Mouse (Mus musculus) heart, embryonic 14.5 days (tissue): ENCODE measurements at regions not wholly inside any gene's neighbourhood (a gene's known extent, or its start where the extent isn't known, plus 50 kb on each side); places are given as distances from the start of the nearest gene placed in this dataset.
A peak's percentile ranks its signal among the peaks of the same experiment; 100 is the strongest.

Source experiments
- ATAC-seq: fragments of 200-750 bp; cut with Nextera tagmentation; 2 replicates; pipeline ENCODE4 v1.8.0; 2017; ENCODE audit warnings: low read depth, moderate TSS enrichment; ENCODE audit not compliant: insufficient number of reproducible peaks, insufficient read depth, low FRiP score
- H3K27ac ChIP-seq, 2 experiments: fragments of 200-500 bp in 1 of 2; fragments of 300-500 bp in 1 of 2; sonication (generic) in 1 of 2; replicated peaks in 1 of 2; 2 replicates each; pipeline ENCODE4 v1.5.1; 2012 to 2014; ENCODE audit warnings: low read depth in 2 of 2, low read length in 2 of 2, control low read depth in 1 of 2, mild to moderate bottlenecking in 1 of 2, mixed read lengths in 1 of 2; ENCODE audit not compliant: control insufficient read depth in 1 of 2, insufficient read depth in 1 of 2
- H3K27me3 ChIP-seq: fragments of 300-500 bp; sonication (generic); 2 replicates; pipeline ENCODE4 v1.6.1; 2014; ENCODE audit warnings: mild to moderate bottlenecking, low read length, control low read depth; ENCODE audit not compliant: control insufficient read depth, insufficient read depth
- H3K36me3 ChIP-seq: fragments of 300-500 bp; sonication (generic); 2 replicates; pipeline ENCODE4 v1.6.1; 2014; ENCODE audit warnings: mild to moderate bottlenecking, control low read depth, low read length, mixed read lengths; ENCODE audit not compliant: control insufficient read depth, insufficient read depth
- H3K4me1 ChIP-seq, 2 experiments: fragments of 200-500 bp in 1 of 2; fragments of 300-500 bp in 1 of 2; sonication (generic) in 1 of 2; 2 replicates each; pipeline ENCODE4 v1.6.1; 2012 to 2014; ENCODE audit warnings: low read length in 2 of 2, control low read depth in 1 of 2, mixed read lengths in 1 of 2; ENCODE audit not compliant: control insufficient read depth in 2 of 2, insufficient read depth in 2 of 2
- H3K4me2 ChIP-seq: fragments of 300-500 bp; sonication (generic); 2 replicates; pipeline ENCODE4 v1.6.1; 2014; ENCODE audit warnings: mild to moderate bottlenecking, low read length
- H3K4me3 ChIP-seq, 2 experiments: fragments of 200-500 bp in 1 of 2; fragments of 300-500 bp in 1 of 2; sonication (generic) in 1 of 2; 2 replicates each; pipeline ENCODE4 v1.5.1; 2012 to 2014; ENCODE audit warnings: low read length in 2 of 2, mild to moderate bottlenecking in 2 of 2, control low read depth in 1 of 2, low read depth in 1 of 2, moderate library complexity in 1 of 2; ENCODE audit not compliant: control insufficient read depth in 1 of 2, insufficient read depth in 1 of 2
- H3K9ac ChIP-seq: fragments of 300-500 bp; sonication (generic); 2 replicates; pipeline ENCODE4 v1.6.1; 2014; ENCODE audit warnings: mild to moderate bottlenecking, low read length
- H3K9me3 ChIP-seq: fragments of 300-500 bp; sonication (generic); 2 replicates; pipeline ENCODE4 v1.6.1; 2016; ENCODE audit warnings: low read length, control low read depth; ENCODE audit not compliant: control insufficient read depth
- WGBS: fragments of 180-500 bp; shearing (Covaris S2); extraction: QIAGEN DNeasy Blood & Tissue Kit; methylation state at CpG from one replicate; pipeline ENCODE4 v1.1.7; 2014; 5-methylcytosine and 5-hydroxymethylcytosine counted together

- Histone ChIP-seq H3K4me2 (no peak overlapping the region), H3K9me3 (no peaks in the 10 kb centered on the region), H3K4me1 (peaks cover 3 to 6% of the 10 kb centered on the region in 2 experiments; a peak in 2 of 4 replicates), H3K36me3 (no peaks in the 10 kb centered on the region), H3K27ac (no peak overlapping the region), H3K27me3 (no peaks in the 10 kb centered on the region), H3K4me3 (no peak overlapping the region), H3K9ac (no peak overlapping the region)
- 31% methylated on average over 3 of the region's 3 CpGs for WGBS
- ATAC-seq, result no peak
These were observed 201.5 kb upstream of the Afdn start for GRCm38 (mm10) chr17:13558863-13559262.

- no peaks in the 10 kb centered on the region for H3K9me3 ChIP-seq
- no peak overlapping the region for H3K4me2 ChIP-seq
- ATAC-seq, result no peak
- no peaks in the 10 kb centered on the region for H3K27me3 ChIP-seq
- H3K27ac ChIP-seq, result no peak overlapping the region
- H3K4me3 ChIP-seq, result no peak overlapping the region
- peaks cover 5 to 7% of the 10 kb centered on the region in 2 experiments; a peak in 2 of 4 replicates for H3K4me1 ChIP-seq
- H3K9ac ChIP-seq, result no peak overlapping the region
- no peaks in the 10 kb centered on the region for H3K36me3 ChIP-seq
- 64% methylated on average over 8 of the region's 8 CpGs for WGBS
These were observed 199.0 kb upstream of the Afdn start for GRCm38 (mm10) chr17:13561342-13561741.

DNA sequence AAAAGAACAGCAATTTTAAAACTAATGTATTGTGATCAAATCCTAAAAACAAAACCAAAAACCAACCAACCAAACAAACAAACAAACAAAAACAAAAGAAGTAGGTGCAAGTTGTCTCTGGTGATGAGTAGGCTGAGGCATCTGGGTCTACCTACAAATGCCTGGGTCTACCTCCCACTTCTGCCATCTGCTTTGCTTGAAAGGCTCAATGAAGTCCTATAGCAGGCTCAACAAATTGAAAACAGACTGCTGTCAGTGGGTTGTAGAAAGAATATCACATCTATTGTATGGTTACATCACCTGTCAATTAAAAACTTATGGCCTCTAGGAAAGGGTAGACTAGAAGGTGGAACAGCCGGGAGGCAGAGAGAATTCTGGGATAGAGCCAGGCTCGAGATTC, 197.4 kb upstream of the Afdn start:
- H3K4me2 ChIP-seq, result no peak overlapping the region
- H3K9ac ChIP-seq, result no peak overlapping the region
- no peaks in the 10 kb centered on the region for H3K36me3 ChIP-seq
- peaks cover 5 to 7% of the 10 kb centered on the region in 2 experiments; a peak in 2 of 4 replicates for H3K4me1 ChIP-seq
- no peak overlapping the region for H3K4me3 ChIP-seq
- H3K27ac ChIP-seq, result no peak overlapping the region
- 87% methylated on average over 2 of the region's 2 CpGs for WGBS
- no peaks in the 10 kb centered on the region for H3K27me3 ChIP-seq
- no peaks in the 10 kb centered on the region for H3K9me3 ChIP-seq
- no peak for ATAC-seq

DNA sequence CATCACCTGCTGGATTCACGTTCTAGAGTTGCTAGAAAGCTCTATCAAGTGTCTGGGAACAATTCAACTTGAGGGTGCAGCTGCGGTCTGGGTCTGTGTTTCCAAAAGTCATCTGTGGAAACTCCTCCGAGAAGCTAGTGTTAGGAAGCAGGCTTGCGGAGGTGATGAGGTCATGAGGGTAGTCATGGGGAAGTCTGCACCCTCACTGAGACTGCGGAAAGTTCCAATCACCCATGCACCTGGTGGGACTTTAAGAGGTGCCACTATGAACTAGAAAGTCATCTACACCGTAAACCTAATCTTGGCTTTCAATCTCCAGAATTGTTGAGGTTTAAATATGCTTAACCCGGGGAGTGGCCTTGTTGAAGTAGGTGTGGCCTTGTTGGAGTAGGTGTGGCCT, 195.5 kb upstream of the Afdn start:
- no peaks in the 10 kb centered on the region for H3K9me3 ChIP-seq
- ATAC-seq, result no peak
- H3K4me1 ChIP-seq, result peaks cover 3 to 7% of the 10 kb centered on the region in 2 experiments; a peak in 2 of 4 replicates
- no peaks in the 10 kb centered on the region for H3K36me3 ChIP-seq
- no peak overlapping the region for H3K4me2 ChIP-seq
- 65% methylated on average over 7 of the region's 7 CpGs for WGBS
- no peaks in the 10 kb centered on the region for H3K27me3 ChIP-seq
- H3K27ac ChIP-seq, result no peak overlapping the region
- H3K9ac ChIP-seq, result no peak overlapping the region
- H3K4me3 ChIP-seq, result no peak overlapping the region

GRCm38 (mm10) chr17:13566680-13567079, 193.7 kb upstream of the Afdn start:
- Histone ChIP-seq H3K27me3 (no peaks in the 10 kb centered on the region), H3K4me1 (peaks cover 3 to 7% of the 10 kb centered on the region in 2 experiments; a peak in 2 of 4 replicates), H3K9ac (no peak overlapping the region), H3K4me3 (no peak overlapping the region), H3K27ac (no peak overlapping the region), H3K36me3 (no peaks in the 10 kb centered on the region), H3K4me2 (no peak overlapping the region), H3K9me3 (no peaks in the 10 kb centered on the region)
- ATAC-seq, result no peak
- WGBS, result 74% methylated on average over 7 of the region's 7 CpGs

- Histone ChIP-seq H3K36me3 (no peaks in the 10 kb centered on the region), H3K4me2 (no peak overlapping the region), H3K9me3 (no peaks in the 10 kb centered on the region), H3K27ac (no peak overlapping the region), H3K9ac (no peak overlapping the region), H3K4me3 (no peak overlapping the region), H3K27me3 (no peaks in the 10 kb centered on the region), H3K4me1 (peaks cover 6 to 9% of the 10 kb centered on the region in 2 experiments; a peak in 2 of 4 replicates)
- ATAC-seq, result no peak
- WGBS, result 86% methylated on average over 3 of the region's 3 CpGs
These were observed 193.2 kb upstream of the Afdn start for GRCm38 (mm10) chr17:13567183-13567582.

GRCm38 (mm10) chr17:13570796-13571195, 189.5 kb upstream of the Afdn start:
- H3K27ac ChIP-seq, result no peak overlapping the region
- H3K9me3 ChIP-seq, result no peaks in the 10 kb centered on the region
- H3K4me1 ChIP-seq, result peaks cover 10 to 12% of the 10 kb centered on the region in 2 experiments; a peak in 2 of 4 replicates
- WGBS, result 74% methylated on average over 5 of the region's 5 CpGs
- no peak overlapping the region for H3K4me3 ChIP-seq
- no peak for ATAC-seq
- H3K36me3 ChIP-seq, result no peaks in the 10 kb centered on the region
- no peak overlapping the region for H3K4me2 ChIP-seq
- no peak overlapping the region for H3K9ac ChIP-seq
- no peaks in the 10 kb centered on the region for H3K27me3 ChIP-seq

GRCm38 (mm10) chr17:13572204-13572833, 188.0 kb upstream of the Afdn start:
- WGBS, result 26% methylated on average over 8 of the region's 8 CpGs
- H3K9me3 ChIP-seq, result no peaks in the 10 kb centered on the region
- no peak overlapping the region for H3K4me3 ChIP-seq
- H3K4me1 ChIP-seq, result peaks cover 10 to 12% of the 10 kb centered on the region in 2 experiments; a peak in 2 of 4 replicates
- 0 out of 2 replicates have a peak, but pooled peaks have one; percentile 16 for ATAC-seq
- H3K9ac ChIP-seq, result no peak overlapping the region
- no peak overlapping the region for H3K4me2 ChIP-seq
- no peaks in the 10 kb centered on the region for H3K36me3 ChIP-seq
- H3K27ac ChIP-seq, result no peak overlapping the region
- no peaks in the 10 kb centered on the region for H3K27me3 ChIP-seq
